Mouse (Mus musculus): ENCODE data around the gene Slc39a11. TPM values are rescaled to one million over a fixed set of nuclear protein-coding genes. Genes with fewer than 3 reads are reported as not detected.

The Slc39a11 gene
- polyA plus RNA-seq, 1 experiment from 2014 or later = 21.8 TPM

DNA sequence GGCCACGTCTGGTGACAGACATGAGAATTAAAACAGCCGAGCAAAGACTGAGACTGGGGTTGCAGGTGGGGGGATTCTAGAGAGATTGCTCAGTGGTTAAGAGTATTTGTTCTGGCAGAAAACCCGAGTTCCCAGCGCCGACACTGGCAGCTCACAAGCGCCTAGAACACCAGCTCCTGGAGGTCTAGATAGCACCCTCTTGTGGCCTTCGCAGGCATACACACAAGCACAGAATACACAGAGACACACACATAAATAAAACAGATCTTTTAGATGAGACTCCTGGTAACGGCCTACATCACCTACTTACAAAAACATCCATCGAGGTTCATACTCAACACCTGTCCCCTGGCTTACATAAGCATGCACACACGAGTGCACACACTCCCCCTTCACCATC lies 165.8 kb downstream of the Slc39a11 start:
- H3K4me1 ChIP-seq (ENCODE audit: insufficient read depth) = no peaks in the 10 kb centered on the region
- ATAC-seq (ENCODE audit: insufficient read depth) (no peak), DNase-seq (no peak)
- no peak overlapping the region for H3K9ac ChIP-seq
- H3K27ac ChIP-seq (ENCODE audit: low read depth) = no peak overlapping the region
- no peaks in the 10 kb centered on the region for H3K9me3 ChIP-seq (ENCODE audit: low read depth, low read length)
- 81% methylated on average over 10 of the region's 10 CpGs for WGBS
- peak; percentile 37; the same call in 1 of the 2 replicates for TF ChIP-seq CTCF (IDR thresholded peaks at IDR 0.05; ENCODE audit: low read depth)
- H3K27me3 ChIP-seq (ENCODE audit: insufficient read depth, low read length) = no peaks in the 10 kb centered on the region
- no peak overlapping the region for H3K4me3 ChIP-seq (ENCODE audit: low read depth, low read length)
- H3K36me3 ChIP-seq (ENCODE audit: insufficient read depth) = no peaks in the 10 kb centered on the region
- H3K4me2 ChIP-seq = no peak overlapping the region

DNA sequence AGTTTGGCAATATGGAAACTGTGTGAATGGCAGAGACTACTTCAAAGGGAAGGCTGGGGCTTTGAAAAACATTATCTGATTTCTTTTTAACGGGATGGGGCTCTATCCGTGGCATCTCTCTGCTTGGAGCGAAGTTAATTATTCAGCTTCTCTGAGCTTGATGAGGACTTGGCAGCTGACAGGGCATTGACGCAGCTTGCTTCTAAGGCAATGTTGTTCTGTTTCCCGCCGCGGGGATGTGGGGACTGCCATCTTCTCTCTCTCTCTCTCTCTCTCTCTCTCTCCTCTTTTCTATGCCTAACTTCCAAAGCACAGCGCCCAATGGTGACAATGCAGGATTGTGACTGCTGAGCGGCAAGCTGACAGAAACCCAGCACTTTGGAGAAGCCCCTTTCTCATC lies 172.3 kb downstream of the Slc39a11 start:
- H3K4me3 ChIP-seq (ENCODE audit: low read depth, low read length) = no peak overlapping the region
- no peak for ATAC-seq (ENCODE audit: insufficient read depth)
- 79% methylated on average over 9 of the region's 9 CpGs for WGBS
- no peak for TF ChIP-seq CTCF (IDR thresholded peaks at IDR 0.05; ENCODE audit: low read depth)
- no peaks in the 10 kb centered on the region for H3K4me1 ChIP-seq (ENCODE audit: insufficient read depth)
- no peak overlapping the region for H3K4me2 ChIP-seq
- H3K27me3 ChIP-seq (ENCODE audit: insufficient read depth, low read length) = no peaks in the 10 kb centered on the region
- no peak for DNase-seq
- no peaks in the 10 kb centered on the region for H3K36me3 ChIP-seq (ENCODE audit: insufficient read depth)
- no peak overlapping the region for H3K9ac ChIP-seq
- no peak overlapping the region for H3K27ac ChIP-seq (ENCODE audit: low read depth)
- H3K9me3 ChIP-seq (ENCODE audit: low read depth, low read length) = no peaks in the 10 kb centered on the region

- Histone ChIP-seq H3K4me1 (ENCODE audit: insufficient read depth) (no peaks in the 10 kb centered on the region), H3K4me2 (no peak overlapping the region), H3K27me3 (ENCODE audit: insufficient read depth, low read length) (no peaks in the 10 kb centered on the region), H3K4me3 (ENCODE audit: low read depth, low read length) (no peak overlapping the region), H3K9ac (no peak overlapping the region), H3K36me3 (ENCODE audit: insufficient read depth) (no peaks in the 10 kb centered on the region), H3K9me3 (ENCODE audit: low read depth, low read length) (no peaks in the 10 kb centered on the region), H3K27ac (ENCODE audit: low read depth) (no peak overlapping the region)
- ATAC-seq (ENCODE audit: insufficient read depth) (0 out of 2 replicates have a peak, but pooled peaks have one; percentile 30), DNase-seq (peak; percentile 44)
- WGBS = 41% methylated on average over 9 of the region's 9 CpGs
- TF ChIP-seq CTCF (IDR thresholded peaks at IDR 0.05; ENCODE audit: low read depth) = no peak
Measured at GRCm38 (mm10) chr11:113476720-113477119, 173.2 kb downstream of the Slc39a11 start.

- Histone ChIP-seq H3K27ac (ENCODE audit: low read depth) (no peak overlapping the region), H3K36me3 (ENCODE audit: insufficient read depth) (no peaks in the 10 kb centered on the region), H3K4me2 (no peak overlapping the region), H3K9me3 (ENCODE audit: low read depth, low read length) (no peaks in the 10 kb centered on the region), H3K27me3 (ENCODE audit: insufficient read depth, low read length) (no peaks in the 10 kb centered on the region), H3K9ac (no peak overlapping the region), H3K4me3 (ENCODE audit: low read depth, low read length) (no peak overlapping the region), H3K4me1 (ENCODE audit: insufficient read depth) (no peaks in the 10 kb centered on the region)
- 73% methylated on average over 5 of the region's 5 CpGs for WGBS
- ATAC-seq (ENCODE audit: insufficient read depth) (no peak), DNase-seq (no peak)
- TF ChIP-seq CTCF (IDR thresholded peaks at IDR 0.05; ENCODE audit: low read depth) = no peak
Measured at GRCm38 (mm10) chr11:113475491-113475890, 174.4 kb downstream of the Slc39a11 start.

- Histone ChIP-seq H3K4me1 (ENCODE audit: insufficient read depth) (no peaks in the 10 kb centered on the region), H3K27me3 (ENCODE audit: insufficient read depth, low read length) (no peaks in the 10 kb centered on the region), H3K4me2 (no peak overlapping the region), H3K4me3 (ENCODE audit: low read depth, low read length) (no peak overlapping the region), H3K9ac (no peak overlapping the region), H3K9me3 (ENCODE audit: low read depth, low read length) (no peaks in the 10 kb centered on the region), H3K27ac (ENCODE audit: low read depth) (no peak overlapping the region), H3K36me3 (ENCODE audit: insufficient read depth) (no peaks in the 10 kb centered on the region)
- DNase-seq (no peak), ATAC-seq (ENCODE audit: insufficient read depth) (no peak)
- 58% methylated on average over 7 of the region's 7 CpGs for WGBS
- TF ChIP-seq CTCF (IDR thresholded peaks at IDR 0.05; ENCODE audit: low read depth) = no peak
Measured at GRCm38 (mm10) chr11:113473998-113474534, 175.8 kb downstream of the Slc39a11 start.

GRCm38 (mm10) chr11:113471936-113472335 lies 177.9 kb downstream of the Slc39a11 start:
- no peaks in the 10 kb centered on the region for H3K27me3 ChIP-seq (ENCODE audit: insufficient read depth, low read length)
- no peak overlapping the region for H3K4me3 ChIP-seq (ENCODE audit: low read depth, low read length)
- no peaks in the 10 kb centered on the region for H3K9me3 ChIP-seq (ENCODE audit: low read depth, low read length)
- H3K36me3 ChIP-seq (ENCODE audit: insufficient read depth) = no peaks in the 10 kb centered on the region
- DNase-seq (no peak), ATAC-seq (ENCODE audit: insufficient read depth) (no peak)
- TF ChIP-seq CTCF (IDR thresholded peaks at IDR 0.05; ENCODE audit: low read depth) = no peak
- 90% methylated on average over 9 of the region's 9 CpGs for WGBS
- no peak overlapping the region for H3K27ac ChIP-seq (ENCODE audit: low read depth)
- H3K4me1 ChIP-seq (ENCODE audit: insufficient read depth) = no peaks in the 10 kb centered on the region
- H3K4me2 ChIP-seq = no peak overlapping the region
- H3K9ac ChIP-seq = no peak overlapping the region

DNA sequence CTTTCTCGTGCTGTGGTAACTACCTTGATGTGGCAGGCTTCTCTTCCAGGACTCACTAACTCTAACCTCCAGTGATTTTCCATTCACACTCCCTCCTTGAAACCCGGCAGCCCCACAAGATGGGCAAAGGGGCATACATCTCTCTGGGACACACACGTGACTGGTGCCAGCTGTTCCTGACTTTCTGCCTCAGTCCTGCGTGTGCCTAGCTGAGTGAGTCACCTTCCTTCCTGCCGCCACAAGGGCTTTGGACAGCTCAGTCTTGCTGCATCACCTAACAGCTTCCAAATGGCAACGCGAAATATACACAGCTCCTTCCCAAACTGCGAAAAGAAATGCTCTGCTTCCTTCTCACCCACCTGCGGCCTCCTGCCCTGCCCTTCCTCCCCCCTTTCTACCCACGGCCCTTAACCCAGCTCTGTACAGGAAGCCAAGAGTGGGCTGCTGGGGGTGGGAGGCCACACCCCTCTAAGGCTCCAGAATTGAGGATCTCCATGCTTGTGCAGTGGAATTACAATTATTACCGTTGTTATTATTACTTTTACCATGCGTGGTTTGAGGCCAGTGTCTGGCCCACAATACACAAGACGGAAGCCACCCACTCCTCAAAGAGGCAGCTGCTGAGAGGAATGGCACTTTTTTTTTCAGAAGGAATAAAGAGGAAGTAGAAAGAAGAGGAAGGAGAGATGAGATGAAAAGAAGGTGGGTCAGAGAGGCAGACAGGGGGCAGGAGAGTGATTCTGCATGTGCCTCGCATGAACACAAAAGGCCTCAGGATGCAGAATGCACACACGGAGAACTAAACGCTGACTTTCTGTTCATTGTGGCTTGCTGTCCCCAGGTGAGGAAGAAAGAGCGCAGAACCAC lies 179.7 kb downstream of the Slc39a11 start:
- ATAC-seq (ENCODE audit: insufficient read depth) (peak; percentile 52; the same call in 1 of the 2 replicates), DNase-seq (no peak)
- H3K36me3 ChIP-seq (ENCODE audit: insufficient read depth) = no peaks in the 10 kb centered on the region
- H3K9me3 ChIP-seq (ENCODE audit: low read depth, low read length) = no peaks in the 10 kb centered on the region
- 42% methylated on average over 17 of the region's 17 CpGs for WGBS
- H3K4me2 ChIP-seq = no peak overlapping the region
- H3K9ac ChIP-seq = no peak overlapping the region
- TF ChIP-seq CTCF (IDR thresholded peaks at IDR 0.05; ENCODE audit: low read depth) = no peak
- no peaks in the 10 kb centered on the region for H3K27me3 ChIP-seq (ENCODE audit: insufficient read depth, low read length)
- no peaks in the 10 kb centered on the region for H3K4me1 ChIP-seq (ENCODE audit: insufficient read depth)
- H3K4me3 ChIP-seq (ENCODE audit: low read depth, low read length) = no peak overlapping the region
- H3K27ac ChIP-seq (ENCODE audit: low read depth) = no peak overlapping the region

Data from lung, embryonic 14.5 days (tissue).